Mouse (Mus musculus) spleen, adult 12 weeks (tissue): Measurements from ENCODE around the gene Rundc3a.

Experiments
- DNase-seq: peaks from one replicate; pipeline ENCODE4 v3.0.0; 2022; ENCODE audit warnings: low spot score

Rundc3a gene

DNA sequence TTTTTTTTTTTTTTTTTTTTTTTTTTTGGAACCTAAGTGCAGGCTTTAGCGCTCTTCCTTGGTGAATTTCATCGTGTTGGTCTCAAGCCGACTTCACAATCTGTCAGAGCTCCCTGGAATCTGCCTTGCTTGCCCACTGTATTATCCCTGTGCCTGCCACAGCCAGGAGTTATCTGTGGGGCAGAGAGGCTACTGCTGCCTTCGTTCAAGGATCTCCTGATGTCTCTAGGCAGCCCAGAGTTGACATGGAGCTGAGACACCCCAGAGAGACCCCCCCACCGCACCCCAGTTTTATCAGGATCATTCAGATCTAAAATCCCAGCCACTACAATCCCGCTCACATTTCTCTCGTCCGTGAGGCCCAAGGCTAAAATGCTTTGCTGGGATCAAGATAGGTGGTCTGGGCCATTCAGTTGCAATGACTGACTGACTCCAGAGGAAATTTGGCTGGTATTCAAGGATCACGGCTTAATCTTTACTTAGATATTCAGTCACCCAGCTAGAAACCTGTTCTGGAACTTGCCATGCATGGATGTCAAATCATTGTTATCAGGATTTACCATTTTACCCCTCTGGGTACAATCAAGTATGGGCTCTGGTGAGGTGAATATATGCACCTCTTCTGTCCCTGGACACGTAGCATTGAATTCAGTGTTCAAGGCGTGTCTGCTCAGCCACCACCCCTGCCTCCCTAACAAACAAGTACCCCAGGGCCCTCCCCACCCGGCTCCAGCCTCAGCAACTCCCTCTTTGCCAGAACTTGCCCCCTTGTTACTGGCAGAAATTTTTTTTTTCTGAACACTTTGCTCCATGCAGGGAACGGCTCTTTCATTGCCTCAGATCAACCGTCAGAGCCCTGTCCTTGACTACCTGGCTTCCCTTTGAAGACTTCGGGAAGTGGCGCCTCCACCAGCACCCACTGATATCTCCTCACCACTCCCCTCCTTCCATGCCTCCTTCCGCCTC is 56.1 kb downstream of the Rundc3a start:
- no peak for DNase-seq
